Mouse (Mus musculus) myocyte (in vitro differentiated cells): ENCODE measurements around the gene Kmt2d. TPM values are rescaled to one million over a fixed set of nuclear protein-coding genes. Genes with fewer than 3 reads are reported as not detected.
A peak's percentile ranks its signal among the peaks of the same experiment; 100 is the strongest.

Source experiments
- H3K27me3 ChIP-seq: one replicate; pipeline ENCODE4 v1.6.1; 2011; ENCODE audit not compliant: control insufficient read depth, insufficient read depth, insufficient read length
- H3K36me3 ChIP-seq: one replicate; pipeline ENCODE4 v1.6.1; 2011; ENCODE audit not compliant: control insufficient read depth, insufficient read depth
- H3K4me2 ChIP-seq: one replicate; pipeline ENCODE4 v1.6.1; 2011; ENCODE audit warnings: low read depth, control low read depth
- H3K4me3 ChIP-seq: one replicate; pipeline ENCODE4 v1.5.1; 2011; ENCODE audit warnings: mild to moderate bottlenecking, control low read depth, moderate library complexity
- H3K79me2 ChIP-seq: one replicate; pipeline ENCODE4 v1.6.1; 2011; ENCODE audit not compliant: control insufficient read depth, insufficient read depth
- H3ac ChIP-seq: one replicate; pipeline ENCODE4 v1.6.1; 2011; ENCODE audit not compliant: control insufficient read depth, insufficient read length
- CEBPB ChIP-seq: IDR thresholded peaks from 2 replicates; pipeline ENCODE4 v1.6.1; 2011; ENCODE audit warnings: mild to moderate bottlenecking, moderate library complexity; ENCODE audit not compliant: poor library complexity, insufficient read depth, severe bottlenecking
- E2F4 ChIP-seq: IDR thresholded peaks from one replicate; pipeline ENCODE4 v1.6.1; 2011; ENCODE audit warnings: mild to moderate bottlenecking, control low read depth, moderate library complexity; ENCODE audit not compliant: insufficient read depth
- MAX ChIP-seq: IDR thresholded peaks from one replicate; pipeline ENCODE4 v1.6.1; 2011; ENCODE audit warnings: low read depth, mild to moderate bottlenecking, control low read depth
- MYOD1 ChIP-seq, 3 experiments: IDR thresholded peaks; one replicate each; pipeline ENCODE4 v1.6.1; 2011; ENCODE audit warnings: control low read depth in 2 of 3, low read depth in 2 of 3, mild to moderate bottlenecking in 2 of 3, moderate library complexity in 1 of 3; ENCODE audit not compliant: insufficient read length in 2 of 3, control insufficient read depth in 1 of 3
- MYOG ChIP-seq, 3 experiments: IDR thresholded peaks; one replicate each; pipeline ENCODE4 v1.6.1; 2011; ENCODE audit warnings: control low read depth in 2 of 3, low read depth in 2 of 3, mild to moderate bottlenecking in 2 of 3; ENCODE audit not compliant: insufficient read length in 2 of 3, control insufficient read depth in 1 of 3, insufficient read depth in 1 of 3
- POLR2A ChIP-seq: IDR thresholded peaks from one replicate; pipeline ENCODE4 v1.6.1; 2011; ENCODE audit warnings: low read depth, mild to moderate bottlenecking, control low read depth, moderate library complexity; ENCODE audit not compliant: insufficient read length
- POLR2AphosphoS2 ChIP-seq: IDR thresholded peaks from one replicate; pipeline ENCODE4 v1.6.1; 2011; ENCODE audit warnings: low read depth, control low read depth; ENCODE audit not compliant: insufficient read length
- REST ChIP-seq: IDR thresholded peaks from one replicate; pipeline ENCODE4 v1.6.1; 2011; ENCODE audit warnings: mild to moderate bottlenecking, control low read depth, moderate library complexity; ENCODE audit not compliant: insufficient read depth, insufficient read length
- SRF ChIP-seq: IDR thresholded peaks from one replicate; pipeline ENCODE4 v1.6.1; 2011; ENCODE audit warnings: low read depth; ENCODE audit not compliant: control insufficient read depth, insufficient read length
- TCF12 ChIP-seq: IDR thresholded peaks from one replicate; pipeline ENCODE4 v1.6.1; 2011; ENCODE audit warnings: mild to moderate bottlenecking, control low read depth; ENCODE audit not compliant: poor library complexity, insufficient read depth, severe bottlenecking
- TCF3 ChIP-seq: IDR thresholded peaks from one replicate; pipeline ENCODE4 v1.6.1; 2011; ENCODE audit warnings: low read depth, control low read depth; ENCODE audit not compliant: insufficient read length
- USF1 ChIP-seq: IDR thresholded peaks from one replicate; pipeline ENCODE4 v1.6.1; 2011; ENCODE audit warnings: low read depth, mild to moderate bottlenecking, control low read depth, moderate library complexity
- polyA plus RNA-seq: library from polyadenylated mRNA; unstranded; fragments of >200 nt; fragmentation: generic; extraction: Trizol; gene quantifications from one replicate; pipeline ENCODE4 v1.2.1, GENCODE M21; 2012; ENCODE audit warnings: missing spikeins

Gene Kmt2d
- polyA plus RNA-seq, 1 experiment = 27.1 TPM

- no peak for TF ChIP-seq SRF
- no peak for TF ChIP-seq POLR2A
- TF ChIP-seq POLR2AphosphoS2 = no peak
- TF ChIP-seq REST = no peak
- no peak for TF ChIP-seq CEBPB
- TF ChIP-seq TCF3 = no peak
- TF ChIP-seq MAX = no peak
- no peak for TF ChIP-seq MYOG (IDR thresholded peaks at IDR 0.05; ENCODE audit: control insufficient read depth in 1 of 3, insufficient read depth in 1 of 3, insufficient read length in 2 of 3, low read depth in 2 of 3)
- TF ChIP-seq MYOD1 (IDR thresholded peaks at IDR 0.05; ENCODE audit: control insufficient read depth in 1 of 3, insufficient read length in 2 of 3, low read depth in 2 of 3) = no peak
- TF ChIP-seq USF1 = no peak
- no peak for TF ChIP-seq E2F4
- no peak for TF ChIP-seq TCF12
- Histone ChIP-seq H3K27me3 (peaks cover 21% of the 10 kb centered on the region), H3K4me3 (no peak within 1 kb of the TSS), H3K36me3 (peaks cover 20% of the 10 kb centered on the region), H3K79me2 (no peaks in the 10 kb centered on the region), H3K4me2 (peak within 1 kb of the TSS; percentile 61), H3ac (no peak within 1 kb of the TSS)
These were observed 61.6 kb downstream of the Kmt2d start, which contains the start of gene Ddn for GRCm38 (mm10) chr15:98809390-98809789. TSS of gene Ddn (minus strand) at chr15:98809490.

- H3K27me3 ChIP-seq = peaks cover 21% of the 10 kb centered on the region
- no peak overlapping the region for H3K4me3 ChIP-seq
- peaks cover 18% of the 10 kb centered on the region for H3K36me3 ChIP-seq
- H3K4me2 ChIP-seq = peak overlapping the region; percentile 61
- no peak overlapping the region for H3ac ChIP-seq
- TF ChIP-seq MYOD1 (IDR thresholded peaks at IDR 0.05; ENCODE audit: control insufficient read depth in 1 of 3, insufficient read length in 2 of 3, low read depth in 2 of 3) (no peak), POLR2AphosphoS2 (no peak), CEBPB (no peak), REST (no peak), MAX (no peak), E2F4 (no peak), POLR2A (no peak), TCF3 (no peak), SRF (no peak), TCF12 (no peak), USF1 (no peak), MYOG (IDR thresholded peaks at IDR 0.05; ENCODE audit: control insufficient read depth in 1 of 3, insufficient read depth in 1 of 3, insufficient read length in 2 of 3, low read depth in 2 of 3) (no peak)
- H3K79me2 ChIP-seq = no peaks in the 10 kb centered on the region
These were observed 62.3 kb downstream of the Kmt2d start for GRCm38 (mm10) chr15:98808651-98809134.

GRCm38 (mm10) chr15:98807895-98808650, 62.9 kb downstream of the Kmt2d start:
- no peaks in the 10 kb centered on the region for H3K79me2 ChIP-seq
- no peak overlapping the region for H3K4me3 ChIP-seq
- peaks cover 21% of the 10 kb centered on the region for H3K27me3 ChIP-seq
- TF ChIP-seq MYOD1 (IDR thresholded peaks at IDR 0.05; ENCODE audit: control insufficient read depth in 1 of 3, insufficient read length in 2 of 3, low read depth in 2 of 3) (peak in 1 of 3 experiments; percentile 32), SRF (no peak), MYOG (IDR thresholded peaks at IDR 0.05; ENCODE audit: control insufficient read depth in 1 of 3, insufficient read depth in 1 of 3, insufficient read length in 2 of 3, low read depth in 2 of 3) (peak in 2 of 3 experiments; percentile 51 to 54)
- no peak overlapping the region for H3ac ChIP-seq
- peaks cover 13% of the 10 kb centered on the region for H3K36me3 ChIP-seq
- H3K4me2 ChIP-seq = peak overlapping the region; percentile 61

- Histone ChIP-seq H3K79me2 (no peaks in the 10 kb centered on the region), H3ac (no peak overlapping the region), H3K4me3 (no peak overlapping the region), H3K36me3 (peaks cover 4% of the 10 kb centered on the region), H3K4me2 (no peak overlapping the region), H3K27me3 (peaks cover 21% of the 10 kb centered on the region)
- TF ChIP-seq USF1 = no peak
- no peak for TF ChIP-seq MYOD1 (IDR thresholded peaks at IDR 0.05; ENCODE audit: control insufficient read depth in 1 of 3, insufficient read length in 2 of 3, low read depth in 2 of 3)
- TF ChIP-seq MYOG (IDR thresholded peaks at IDR 0.05; ENCODE audit: control insufficient read depth in 1 of 3, insufficient read depth in 1 of 3, insufficient read length in 2 of 3, low read depth in 2 of 3) = no peak
- TF ChIP-seq POLR2AphosphoS2 = no peak
- no peak for TF ChIP-seq TCF12
- no peak for TF ChIP-seq E2F4
These were observed 63.9 kb downstream of the Kmt2d start for GRCm38 (mm10) chr15:98806809-98807770.
